Mouse (Mus musculus) kidney, postnatal 0 days (tissue): ENCODE measurements around the gene Col23a1. TPM values are rescaled to one million over a fixed set of nuclear protein-coding genes. Genes with fewer than 3 reads are reported as not detected.

ENCODE experiments used
- ATAC-seq: fragments of 200-750 bp; cut with Nextera tagmentation; replicated peaks from 2 replicates; pipeline ENCODE4 v1.8.0; 2017; ENCODE audit warnings: low read depth, moderate number of reproducible peaks, moderate TSS enrichment, moderate library complexity; ENCODE audit not compliant: low FRiP score
- DNase-seq: peaks from one replicate; pipeline ENCODE4 v3.0.0-alpha.2; 2016; ENCODE audit warnings: low spot score
- H3K27ac ChIP-seq: fragments of 300-500 bp; sonication (generic); 2 replicates; pipeline ENCODE4 v1.5.1; 2014; ENCODE audit warnings: mild to moderate bottlenecking
- H3K27me3 ChIP-seq: fragments of 300-500 bp; sonication (generic); 2 replicates; pipeline ENCODE4 v1.6.1; 2014; ENCODE audit warnings: low read length, mixed read lengths; ENCODE audit not compliant: insufficient read depth
- H3K36me3 ChIP-seq: fragments of 300-500 bp; sonication (generic); 2 replicates; pipeline ENCODE4 v1.6.1; 2014; ENCODE audit warnings: low read length, mixed read lengths; ENCODE audit not compliant: insufficient read depth
- H3K4me1 ChIP-seq: fragments of 300-500 bp; sonication (generic); replicated peaks from 2 replicates; pipeline ENCODE4 v1.6.1; 2014; ENCODE audit warnings: antibody characterized with exemption, low read length, mixed read lengths; ENCODE audit not compliant: insufficient read depth
- H3K4me2 ChIP-seq: fragments of 300-500 bp; sonication (generic); 2 replicates; pipeline ENCODE4 v1.6.1; 2014; ENCODE audit warnings: mild to moderate bottlenecking, low read length, moderate library complexity, mixed read lengths
- H3K4me3 ChIP-seq: fragments of 300-500 bp; sonication (generic); replicated peaks from 2 replicates; pipeline ENCODE4 v1.5.1; 2014; ENCODE audit warnings: low read depth, low read length
- H3K9ac ChIP-seq: fragments of 300-500 bp; sonication (generic); 2 replicates; pipeline ENCODE4 v1.6.1; 2014; ENCODE audit warnings: low read depth, low read length
- H3K9me3 ChIP-seq: fragments of 300-500 bp; sonication (generic); replicated peaks from 2 replicates; pipeline ENCODE4 v1.6.1; 2016; ENCODE audit warnings: low read length, inconsistent platforms, mixed read lengths
- CTCF ChIP-seq: IDR thresholded peaks from 2 replicates; pipeline ENCODE4 v1.5.1; 2016; ENCODE audit warnings: antibody characterized with exemption, low read depth, mild to moderate bottlenecking, moderate library complexity
- WGBS: fragments of 180-500 bp; shearing (Covaris S2); extraction: QIAGEN DNeasy Blood & Tissue Kit; methylation state at CpG from one replicate; pipeline ENCODE4 v1.1.7; 2014; 5-methylcytosine and 5-hydroxymethylcytosine counted together
- polyA plus RNA-seq: library from polyadenylated mRNA; unstranded; fragments of >200 nt; fragmentation: Nextera tagmentation; extraction: Ambion mirVana; gene quantifications from 2 replicates; pipeline ENCODE4 v1.2.1, GENCODE M21; 2015

Col23a1 gene
- polyA plus RNA-seq, 1 experiment from 2014 or later = 6.8 TPM

DNA sequence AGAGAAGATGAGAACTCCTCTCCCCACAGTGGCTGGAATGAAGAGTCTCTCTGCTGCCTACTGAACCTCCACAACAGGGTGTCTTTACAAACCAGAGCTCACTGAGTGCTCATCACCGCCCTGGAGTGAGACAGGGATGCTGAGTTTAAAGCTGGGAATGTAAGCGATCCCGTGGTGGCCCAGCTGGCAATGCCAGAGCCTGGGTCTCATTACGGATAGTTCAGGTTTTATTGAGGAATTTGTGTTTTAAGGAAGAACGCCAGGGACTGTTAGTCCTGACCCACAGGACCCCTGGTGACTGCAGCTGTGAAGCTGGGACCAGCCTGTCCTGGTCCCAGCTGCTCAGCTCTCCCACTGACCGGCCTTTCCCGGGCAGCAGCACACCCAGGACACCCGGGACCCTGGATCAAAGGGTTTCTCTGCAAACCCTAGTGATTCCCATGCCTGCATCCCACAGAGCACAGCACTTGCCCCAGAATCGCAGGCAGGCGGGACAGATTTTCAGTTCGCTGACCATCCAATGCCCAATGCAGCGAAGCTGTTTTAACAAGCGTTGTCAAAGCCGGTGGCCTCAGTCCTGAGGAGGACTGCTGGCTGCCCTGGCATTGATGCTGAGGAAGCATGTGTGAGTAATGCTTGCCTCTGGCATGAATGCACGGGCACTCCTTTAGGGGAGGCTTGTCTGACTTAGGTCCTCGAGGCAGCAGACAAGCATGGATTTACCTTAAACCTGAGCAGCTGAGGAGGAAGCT is 139.9 kb downstream of the Col23a1 start:
- Histone ChIP-seq H3K4me3 (no peak overlapping the region), H3K4me2 (no peak overlapping the region), H3K27me3 (no peaks in the 10 kb centered on the region), H3K36me3 (no peaks in the 10 kb centered on the region), H3K27ac (no peak overlapping the region), H3K9me3 (no peaks in the 10 kb centered on the region), H3K9ac (no peak overlapping the region), H3K4me1 (no peaks in the 10 kb centered on the region)
- no peak for DNase-seq
- TF ChIP-seq CTCF = no peak
- WGBS = 39% methylated on average over 16 of the region's 16 CpGs
- ATAC-seq = no peak

DNA sequence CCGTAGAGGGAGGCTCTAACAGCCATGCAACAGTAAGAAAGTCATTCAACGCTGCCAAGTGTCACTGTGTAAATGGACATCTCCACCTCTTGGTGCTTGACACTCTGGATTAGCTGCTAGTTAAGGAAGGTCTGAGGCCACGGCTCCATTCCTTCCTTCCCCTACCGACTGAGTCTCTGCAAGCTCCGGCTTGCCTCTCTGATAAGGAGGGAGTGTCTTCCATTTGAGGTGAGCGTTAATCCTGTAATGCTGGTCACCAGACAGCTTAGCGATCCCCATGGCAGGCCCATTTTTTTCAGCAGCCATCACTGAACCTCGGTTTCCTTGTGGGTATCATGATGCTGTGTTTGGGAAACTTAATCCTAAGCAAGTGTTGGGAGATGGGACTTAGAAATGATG is 140.5 kb downstream of the Col23a1 start:
- 64% methylated on average over 8 of the region's 8 CpGs for WGBS
- Histone ChIP-seq H3K36me3 (no peaks in the 10 kb centered on the region), H3K9me3 (no peaks in the 10 kb centered on the region), H3K9ac (no peak overlapping the region), H3K27me3 (no peaks in the 10 kb centered on the region), H3K4me2 (no peak overlapping the region), H3K4me1 (no peaks in the 10 kb centered on the region), H3K4me3 (no peak overlapping the region), H3K27ac (no peak overlapping the region)
- no peak for TF ChIP-seq CTCF
- ATAC-seq (no peak), DNase-seq (no peak)

DNA sequence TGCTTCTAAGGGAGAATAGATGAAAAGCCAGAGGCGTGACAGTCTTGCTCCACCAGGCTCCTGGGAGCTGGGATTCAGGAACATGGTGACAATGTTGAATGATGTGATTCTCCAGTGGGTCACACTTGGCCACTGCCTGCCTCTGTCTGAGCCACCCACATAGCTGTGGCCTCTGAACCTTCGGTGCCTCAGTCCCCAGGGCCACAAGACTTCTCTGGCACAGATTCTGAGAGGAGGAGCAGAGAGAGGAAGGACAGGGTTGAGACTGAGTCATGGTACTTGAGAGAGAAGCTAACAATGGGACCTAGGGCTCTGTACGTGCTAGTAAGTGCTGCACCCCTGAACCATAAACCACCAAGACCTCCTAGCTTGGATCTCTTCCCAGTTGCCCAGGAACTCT is 141.6 kb downstream of the Col23a1 start:
- no peak for ATAC-seq
- 71% methylated on average over 3 of the region's 3 CpGs for WGBS
- Histone ChIP-seq H3K27ac (no peak overlapping the region), H3K9ac (no peak overlapping the region), H3K4me1 (no peaks in the 10 kb centered on the region), H3K4me2 (no peak overlapping the region), H3K27me3 (no peaks in the 10 kb centered on the region), H3K9me3 (no peaks in the 10 kb centered on the region), H3K36me3 (no peaks in the 10 kb centered on the region), H3K4me3 (no peak overlapping the region)
- DNase-seq = no peak
- no peak for TF ChIP-seq CTCF

DNA sequence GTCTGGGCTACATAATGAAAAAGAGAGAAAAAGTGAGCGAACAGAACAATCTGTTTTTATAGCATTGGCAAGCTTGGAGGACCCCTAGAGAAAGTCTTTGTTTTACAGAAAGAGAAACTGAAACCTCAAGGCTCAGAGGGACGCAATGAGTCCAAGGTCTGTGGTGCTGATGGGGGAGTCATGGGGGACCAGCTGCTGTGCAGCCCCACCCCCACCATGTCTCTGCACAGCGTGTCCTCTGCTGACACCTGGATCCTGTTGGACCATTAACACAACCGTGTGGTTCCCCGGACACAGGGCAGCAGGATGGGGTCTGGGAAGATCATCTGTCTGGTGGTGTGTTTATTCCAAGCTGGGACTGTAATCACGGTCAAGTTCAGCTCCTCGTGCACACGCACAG is 142.2 kb downstream of the Col23a1 start:
- TF ChIP-seq CTCF = no peak
- ATAC-seq (no peak), DNase-seq (peak; percentile 40)
- Histone ChIP-seq H3K9ac (no peak overlapping the region), H3K4me3 (no peak overlapping the region), H3K27ac (no peak overlapping the region), H3K4me1 (no peaks in the 10 kb centered on the region), H3K9me3 (no peaks in the 10 kb centered on the region), H3K27me3 (no peaks in the 10 kb centered on the region), H3K4me2 (peak overlapping the region; percentile 10; the same call in 1 of the 2 replicates), H3K36me3 (no peaks in the 10 kb centered on the region)
- WGBS = 38% methylated on average over 8 of the region's 8 CpGs

GRCm38 (mm10) chr11:51442006-51442405 is 152.3 kb downstream of the Col23a1 start:
- Histone ChIP-seq H3K4me2 (no peak overlapping the region), H3K4me1 (no peaks in the 10 kb centered on the region), H3K36me3 (no peaks in the 10 kb centered on the region), H3K27me3 (no peaks in the 10 kb centered on the region), H3K4me3 (no peak overlapping the region), H3K9me3 (peaks cover 5% of the 10 kb centered on the region; the same call in 1 of the 2 replicates), H3K9ac (no peak overlapping the region), H3K27ac (no peak overlapping the region)
- 90% methylated on average over 7 of the region's 7 CpGs for WGBS
- no peak for ATAC-seq
- TF ChIP-seq CTCF = no peak
- no peak for DNase-seq

- 69% methylated on average over 8 of the region's 8 CpGs for WGBS
- Histone ChIP-seq H3K4me3 (no peak overlapping the region), H3K36me3 (no peaks in the 10 kb centered on the region), H3K4me1 (no peaks in the 10 kb centered on the region), H3K27me3 (no peaks in the 10 kb centered on the region), H3K27ac (no peak overlapping the region), H3K9me3 (no peaks in the 10 kb centered on the region), H3K9ac (no peak overlapping the region), H3K4me2 (no peak overlapping the region)
- ATAC-seq = no peak
- no peak for TF ChIP-seq CTCF
- no peak for DNase-seq
Measured at GRCm38 (mm10) chr11:51442599-51442998, 152.9 kb downstream of the Col23a1 start.

DNA sequence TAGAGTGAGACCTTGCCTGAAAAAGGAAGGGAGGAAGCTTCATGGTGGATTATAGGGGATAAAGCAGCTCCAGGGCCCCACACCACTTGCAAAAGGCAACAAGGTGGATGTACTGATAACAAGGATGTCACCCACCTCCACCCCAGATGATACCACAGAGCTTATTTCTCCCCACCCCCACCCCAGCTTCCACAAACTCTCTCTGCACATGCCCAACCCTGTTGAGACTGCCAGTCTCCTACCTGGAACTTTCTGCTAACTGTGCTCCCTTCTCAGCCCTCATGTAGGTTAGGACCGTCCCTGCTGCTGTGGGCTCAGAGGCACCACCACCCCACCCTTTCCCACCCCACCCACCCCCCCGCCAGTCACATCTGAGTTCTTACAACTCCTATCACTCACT is 154.1 kb downstream of the Col23a1 start:
- Histone ChIP-seq H3K4me2 (no peak overlapping the region), H3K27ac (no peak overlapping the region), H3K4me1 (no peaks in the 10 kb centered on the region), H3K36me3 (no peaks in the 10 kb centered on the region), H3K9ac (no peak overlapping the region), H3K9me3 (no peaks in the 10 kb centered on the region), H3K27me3 (no peaks in the 10 kb centered on the region), H3K4me3 (no peak overlapping the region)
- DNase-seq (no peak), ATAC-seq (no peak)
- TF ChIP-seq CTCF = no peak
- 60% methylated on average over 2 of the region's 2 CpGs for WGBS
